Comparison of ENCODE assay signal across 8 mouse cellular contexts in genomic region chr11:120353500-120354303, GRCm38 (mm10). TPM values are rescaled to one million over a fixed set of nuclear protein-coding genes. Genes with fewer than 3 reads are reported as not detected.
DNase-seq lines count a peak whose midpoint lies in the region; ATAC-seq and TF ChIP-seq lines count a peak whose summit lies in the region.

No protein-coding gene starts in this region.

- H3K4me3 ChIP-seq in intestine, embryonic 14.5 days (ENCODE audit: low read depth, low read length), result no peak overlapping the region
- H3K4me3 ChIP-seq in liver, embryonic 14.5 days (ENCODE audit: insufficient read depth in 1 of 2, low read depth in 2 of 2, low read length in 2 of 2), result peak overlapping the region; percentile 5 to 31
- peak overlapping the region; percentile 9; the same call in 1 of the 2 replicates for H3K4me3 ChIP-seq in neural tube, embryonic 12.5 days
- peak overlapping the region; percentile 13 for H3K4me3 ChIP-seq in thymus, adult 2 months (ENCODE audit: control insufficient read depth, insufficient read depth, low read length)

- peak; percentile 90 for TF ChIP-seq CTCF in liver, embryonic 14.5 days (IDR thresholded peaks at IDR 0.05; ENCODE audit: low read depth)
- peak; percentile 82; the same call in 1 of the 2 replicates for TF ChIP-seq CTCF in thymus, adult 2 months (IDR thresholded peaks at IDR 0.05; ENCODE audit: borderline replicate concordance, control insufficient read depth, extremely low read depth, insufficient read depth, low read length, poor library complexity)

- DNase-seq in right cerebral cortex, adult 18-20 months, result peak; percentile 39
- DNase-seq in right cerebral cortex, postnatal 36 days (ENCODE audit: low spot score in 2 of 2), result no peak
- DNase-seq in cerebellum, adult 8-10 months, result peak; percentile 59
- peak; percentile 87 for DNase-seq in gastrocnemius, postnatal 14 days
- DNase-seq in intestine, embryonic 14.5 days (ENCODE audit: low spot score), result peak; percentile 82
- peak; percentile 82 to 89 (median 86) for DNase-seq in liver, embryonic 14.5 days (ENCODE audit: low read depth in 3 of 3, low spot score in 3 of 3)
- DNase-seq in thymus, adult 2 months, result peak; percentile 79

- 32% methylated on average over 26 of the region's 26 CpGs for WGBS in intestine, embryonic 14.5 days
- 6% methylated on average over 26 of the region's 26 CpGs for WGBS in liver, embryonic 14.5 days (ENCODE audit: insufficient replicate concordance)
- 30% methylated on average over 26 of the region's 26 CpGs for WGBS in neural tube, embryonic 12.5 days
- WGBS in thymus, adult 2 months, result 5% methylated on average over 26 of the region's 26 CpGs

- peak; percentile 26; the same call in 1 of the 2 replicates for TF ChIP-seq EP300 in liver, embryonic 14.5 days (IDR thresholded peaks at IDR 0.05; ENCODE audit: low read depth)

- H3K27me3 ChIP-seq in intestine, embryonic 14.5 days (replicated peaks; ENCODE audit: control insufficient read depth, insufficient read depth, low read length), result no peaks in the 10 kb centered on the region
- peaks cover 17% of the 10 kb centered on the region for H3K27me3 ChIP-seq in liver, embryonic 14.5 days (ENCODE audit: control insufficient read depth, insufficient read depth, low read length)
- H3K27me3 ChIP-seq in neural tube, embryonic 12.5 days (replicated peaks), result 0 out of 2 replicates have a peak, but pooled peaks cover 3% of the 10 kb centered on the region
- no peaks in the 10 kb centered on the region for H3K27me3 ChIP-seq in thymus, adult 2 months (ENCODE audit: control insufficient read depth, insufficient read depth, low read length)

- H3K27ac ChIP-seq in intestine, embryonic 14.5 days (ENCODE audit: low read depth), result peak overlapping the region; percentile 100; the same call in 1 of the 2 replicates
- peak overlapping the region; percentile 96 for H3K27ac ChIP-seq in liver, embryonic 14.5 days
- no peak overlapping the region for H3K27ac ChIP-seq in neural tube, embryonic 12.5 days
- H3K27ac ChIP-seq in thymus, adult 2 months (ENCODE audit: control insufficient read depth, insufficient read depth, low read length), result peak overlapping the region; percentile 27; the same call in 1 of the 2 replicates

- H3K36me3 ChIP-seq in intestine, embryonic 14.5 days (ENCODE audit: control insufficient read depth, insufficient read depth, low read length), result no peaks in the 10 kb centered on the region
- H3K36me3 ChIP-seq in liver, embryonic 14.5 days (replicated peaks; ENCODE audit: control insufficient read depth, insufficient read depth, low read depth), result no peaks in the 10 kb centered on the region
- no peaks in the 10 kb centered on the region for H3K36me3 ChIP-seq in neural tube, embryonic 12.5 days
- no peaks in the 10 kb centered on the region for H3K36me3 ChIP-seq in thymus, adult 2 months (ENCODE audit: control insufficient read depth, insufficient read depth, low read length)

- peak; percentile 25 for ATAC-seq in intestine, embryonic 14.5 days (replicated peaks; ENCODE audit: low FRiP score, low TSS enrichment, low read depth)
- peak; percentile 88 for ATAC-seq in liver, embryonic 14.5 days (ENCODE audit: insufficient read depth)
- no peak for ATAC-seq in neural tube, embryonic 12.5 days (ENCODE audit: low FRiP score, low read depth)

- no peak for TF ChIP-seq POLR2A in thymus, adult 2 months (IDR thresholded peaks at IDR 0.05; ENCODE audit: control insufficient read depth, extremely low read depth, insufficient read depth, low read length, poor library complexity)

- 0 out of 2 replicates have a peak overlapping the region, but pooled peaks have one; percentile 20 for H3K9ac ChIP-seq in intestine, embryonic 14.5 days (ENCODE audit: low read length)
- H3K9ac ChIP-seq in liver, embryonic 14.5 days (replicated peaks), result peak overlapping the region; percentile 67
- H3K9ac ChIP-seq in neural tube, embryonic 12.5 days, result 0 out of 2 replicates have a peak overlapping the region, but pooled peaks have one; percentile 29

- 0 out of 2 replicates have a peak overlapping the region, but pooled peaks have one; percentile 9 for H3K4me2 ChIP-seq in intestine, embryonic 14.5 days (ENCODE audit: low read length)
- peak overlapping the region; percentile 63 for H3K4me2 ChIP-seq in liver, embryonic 14.5 days (ENCODE audit: low read depth)
- H3K4me2 ChIP-seq in neural tube, embryonic 12.5 days (replicated peaks), result peak overlapping the region; percentile 16; the same call in 1 of the 2 replicates

- no peaks in the 10 kb centered on the region for H3K9me3 ChIP-seq in intestine, embryonic 14.5 days (ENCODE audit: control insufficient read depth, low read length)
- no peaks in the 10 kb centered on the region for H3K9me3 ChIP-seq in liver, embryonic 14.5 days (ENCODE audit: control insufficient read depth, low read length)
- H3K9me3 ChIP-seq in neural tube, embryonic 12.5 days, result no peaks in the 10 kb centered on the region

- intact Hi-C loops in gastrocnemius, postnatal 14 days (cut with DNase I; ENCODE audit: low total_unique reads), result no loop called here

- H3K4me1 ChIP-seq in intestine, embryonic 14.5 days (replicated peaks; ENCODE audit: control insufficient read depth, insufficient read depth, low read length), result peaks cover 54% of the 10 kb centered on the region
- H3K4me1 ChIP-seq in liver, embryonic 14.5 days (replicated peaks; ENCODE audit: control insufficient read depth in 2 of 2, insufficient read depth in 2 of 2, low read length in 1 of 2), result peaks cover 44 to 66% of the 10 kb centered on the region in 2 experiments
- peaks cover 60% of the 10 kb centered on the region for H3K4me1 ChIP-seq in neural tube, embryonic 12.5 days
- H3K4me1 ChIP-seq in thymus, adult 2 months (replicated peaks; ENCODE audit: control insufficient read depth, insufficient read depth, low read length), result peaks cover 36% of the 10 kb centered on the region

RNA-seq across cellular contexts. Expression of gene Actg1, which starts 5.4 kb away (rescaled TPM):
- 100 to 1,000 TPM; 308 to 391 TPM for total RNA-seq in gastrocnemius, postnatal 14 days (2021)
- 2,797 and 3,021 TPM in 2 replicates for polyA plus RNA-seq in intestine, embryonic 14.5 days (2014; fragmentation: Nextera tagmentation; extraction: Ambion mirVana)
- 256 and 265 TPM in 2 replicates for polyA plus RNA-seq in liver, embryonic 14.5 days (2012; rRNA removed)
- 451 and 544 TPM in 2 replicates for polyA plus RNA-seq in liver, embryonic 14.5 days (2014; fragmentation: Nextera tagmentation; extraction: Ambion mirVana)
- 3,655 and 3,681 TPM in 2 replicates for polyA plus RNA-seq in neural tube, embryonic 12.5 days (2016; fragmentation: Nextera tagmentation; extraction: Ambion mirVana)
- 1,233 and 1,455 TPM in 2 replicates for polyA plus RNA-seq in thymus, adult 2 months (2012; rRNA removed)

RNA-seq across cellular contexts. Expression of gene Fscn2, which starts 7.6 kb away (rescaled TPM):
- under 1 TPM; 0.16 to 0.39 TPM for total RNA-seq in gastrocnemius, postnatal 14 days (2021)
- polyA plus RNA-seq in intestine, embryonic 14.5 days (2014; fragmentation: Nextera tagmentation; extraction: Ambion mirVana), result 0.12 and 0.65 TPM in 2 replicates
- polyA plus RNA-seq in liver, embryonic 14.5 days (2012; rRNA removed), result not detected in 2 replicates
- polyA plus RNA-seq in liver, embryonic 14.5 days (2014; fragmentation: Nextera tagmentation; extraction: Ambion mirVana), result not detected in 2 replicates
- polyA plus RNA-seq in neural tube, embryonic 12.5 days (2016; fragmentation: Nextera tagmentation; extraction: Ambion mirVana), result 1.1 and 1.6 TPM in 2 replicates
- 0.19 and 0.37 TPM in 2 replicates for polyA plus RNA-seq in thymus, adult 2 months (2012; rRNA removed)

RNA-seq across cellular contexts. Expression of gene Faap100, which starts 24.9 kb away (rescaled TPM):
- 10 to 100 TPM; 11.2 to 16.0 TPM for total RNA-seq in gastrocnemius, postnatal 14 days (2021)
- 32.6 and 37.0 TPM in 2 replicates for polyA plus RNA-seq in intestine, embryonic 14.5 days (2014; fragmentation: Nextera tagmentation; extraction: Ambion mirVana)
- 5.3 and 6.3 TPM in 2 replicates for polyA plus RNA-seq in liver, embryonic 14.5 days (2012; rRNA removed)
- polyA plus RNA-seq in liver, embryonic 14.5 days (2014; fragmentation: Nextera tagmentation; extraction: Ambion mirVana), result 4.5 and 5.4 TPM in 2 replicates
- 51.0 and 53.4 TPM in 2 replicates for polyA plus RNA-seq in neural tube, embryonic 12.5 days (2016; fragmentation: Nextera tagmentation; extraction: Ambion mirVana)
- 59.7 and 64.4 TPM in 2 replicates for polyA plus RNA-seq in thymus, adult 2 months (2012; rRNA removed)

Comparison
In these comparisons a context has a peak if more than half of its experiments do, and no peak if none do; other contexts are left out.
1. DNase-seq: peak in right cerebral cortex, adult 18-20 months (single experiment), cerebellum, adult 8-10 months (single experiment), gastrocnemius, postnatal 14 days (single experiment), intestine, embryonic 14.5 days (single experiment), liver, embryonic 14.5 days (3 of 3) and thymus, adult 2 months (single experiment); none in right cerebral cortex, postnatal 36 days (0 of 2).
2. H3K4me2 ChIP-seq: peak in every context shown above with its lines; median percentile 63 in liver, embryonic 14.5 days; 16 in neural tube, embryonic 12.5 days; 9 in intestine, embryonic 14.5 days.
3. Peak in every context shown above with its lines, with median percentiles within 50 percentile points of each other: H3K9ac ChIP-seq.